Mouse (Mus musculus): ENCODE results near the gene Atp5b.

- TF ChIP-seq CTCF (IDR thresholded peaks at IDR 0.05; ENCODE audit: control insufficient read depth, insufficient read depth, low read length): no peak
- TF ChIP-seq POLR2A (IDR thresholded peaks at IDR 0.05; ENCODE audit: borderline replicate concordance, control insufficient read depth, low read depth, low read length): no peak
Observed at GRCm38 (mm10) chr10:128061109-128061508, 22.0 kb upstream of the Atp5b start.
